Mouse (Mus musculus) ovary, adult 2 months (tissue): ENCODE results near the gene Tnmd. TPM values are rescaled to one million over a fixed set of nuclear protein-coding genes. Genes with fewer than 3 reads are reported as not detected.

ENCODE experiments used
- polyA plus RNA-seq: library from polyadenylated mRNA; depleted of rRNA; stranded (reverse); fragments of >200 nt; gene quantifications from 2 replicates; pipeline ENCODE4 v1.2.3, GENCODE M21; 2012; rRNA removed

Tnmd gene
- polyA plus RNA-seq = not detected in 2 replicates

DNA sequence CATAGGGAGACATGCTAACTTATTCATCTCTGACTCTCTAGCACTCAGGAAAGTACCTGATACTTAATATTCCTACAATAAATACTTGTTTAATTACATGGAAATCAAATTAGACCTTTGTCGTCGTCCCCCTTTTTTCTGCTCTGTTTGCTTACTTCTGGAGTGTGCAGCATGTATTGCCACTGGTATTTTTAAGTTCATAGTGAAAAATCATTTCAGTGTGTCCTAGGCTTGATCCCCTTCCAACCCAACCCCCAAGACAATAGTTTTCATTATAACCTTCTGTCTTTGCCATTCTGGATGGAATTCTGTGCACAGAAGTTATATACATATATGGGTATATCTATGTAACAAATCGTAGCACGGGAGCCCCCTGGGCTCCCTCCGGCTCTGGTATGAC, at the start of gene Tnmd:
Tnmd (plus strand) TSS at position 301 of the 400 bp plus-strand sequence.

DNA sequence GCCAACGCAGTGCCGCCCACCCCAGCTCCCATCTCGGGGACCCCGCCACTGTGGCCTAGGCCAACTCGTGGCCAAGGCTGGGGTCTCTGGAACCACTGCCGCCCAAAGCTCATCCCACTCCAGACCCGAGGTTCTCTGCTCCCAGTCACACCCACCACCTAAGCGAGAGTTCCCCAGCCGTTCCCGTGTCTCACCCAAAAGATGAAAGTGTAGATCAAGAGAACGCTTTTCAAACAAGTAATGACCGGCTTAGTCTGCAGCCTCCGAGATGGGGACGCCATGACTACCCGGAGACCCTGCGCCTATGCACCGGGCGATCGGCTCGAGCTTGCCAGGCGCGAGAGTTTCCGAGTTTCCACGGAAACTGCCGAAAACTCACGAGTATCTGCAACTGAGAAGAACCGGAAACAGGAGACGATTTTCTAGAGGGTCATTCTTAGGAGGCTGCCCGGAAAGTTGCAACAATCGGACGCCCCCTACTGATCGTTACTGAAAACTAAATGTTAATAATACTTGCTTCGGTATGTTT, 47.3 kb downstream of the Tnmd start, which contains the start of gene Tspan6:
Tspan6 (minus strand) TSS at position 416 of the 529 bp plus-strand sequence.

DNA sequence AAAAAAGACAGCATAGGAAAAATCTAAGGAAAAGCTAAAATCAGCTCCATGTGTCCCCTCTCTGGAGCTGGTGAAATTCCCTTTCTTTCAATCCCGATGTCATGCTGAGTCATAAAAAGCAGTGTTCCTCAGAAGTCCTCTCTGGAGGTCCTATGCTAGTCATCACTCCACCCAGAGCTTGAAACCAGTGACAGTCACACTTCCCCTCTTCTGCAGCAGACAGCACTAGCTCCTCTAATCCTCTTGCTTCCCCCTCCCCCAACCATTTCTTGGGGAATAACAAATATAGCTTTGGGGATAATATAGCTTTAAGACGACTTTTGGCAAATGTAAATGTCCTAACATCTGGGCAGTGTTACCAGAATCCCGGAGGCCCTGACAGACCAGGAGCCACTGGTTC, 57.5 kb downstream of the Tnmd start, which contains the start of gene Srpx2:
Srpx2 (plus strand) TSS at position 166 of the 400 bp plus-strand sequence.

Other genes with a start within 250 kb of the Tnmd start
- 0.70 and 0.86 TPM in 2 replicates for gene Pcdh19, start 162.0 kb upstream of the Tnmd start, polyA plus RNA-seq
- 6.9 and 7.3 TPM in 2 replicates for gene Tspan6, start 47.4 kb downstream of the Tnmd start, polyA plus RNA-seq
- 14.0 and 16.0 TPM in 2 replicates for gene Srpx2, start 57.4 kb downstream of the Tnmd start, polyA plus RNA-seq
- 3.9 and 5.5 TPM in 2 replicates for gene Sytl4, start 130.8 kb downstream of the Tnmd start, polyA plus RNA-seq
- 20.9 and 25.0 TPM in 2 replicates for gene Cstf2, start 208.2 kb downstream of the Tnmd start, polyA plus RNA-seq